Mouse (Mus musculus) right cerebral cortex, postnatal 36 days (tissue): ENCODE results near the gene Olfr1079.
"Not testable (repeated sequence)": the region's sequence is repeated elsewhere in the genome, so short reads cannot be mapped to it uniquely, and the experiment has no call there.

Experiments used
- DNase-seq, 2 experiments: peaks; one replicate each; pipeline ENCODE4 v3.0.0; 2022; ENCODE audit warnings: low spot score in 2 of 2, mixed read lengths in 1 of 2

Gene Olfr1079

DNA sequence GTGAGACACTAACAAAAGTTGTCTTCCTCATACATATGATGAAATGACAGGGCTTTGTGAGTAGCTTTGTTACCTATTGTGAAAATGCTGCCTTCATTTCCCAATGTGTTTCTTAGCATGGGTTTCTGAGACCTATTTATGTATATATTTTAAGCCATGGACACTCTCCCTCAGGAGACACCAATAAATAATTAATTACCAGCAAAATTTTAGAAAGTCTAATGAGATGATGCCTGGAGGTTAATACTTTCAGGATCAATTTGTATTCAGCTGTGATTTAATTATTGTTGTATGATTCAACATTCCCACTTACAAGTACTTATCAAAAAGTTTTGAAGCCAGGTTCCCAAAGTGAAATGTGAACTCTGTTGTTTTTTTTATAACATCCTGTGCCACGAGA, at the start of gene Olfr1079:
Gene Olfr1079, minus strand, starts transcription at position 101 of the 400 bp plus-strand sequence.
- DNase-seq = no peak

- DNase-seq = not testable (repeated sequence)
Observed at GRCm38 (mm10) chr2:86558135-86558534, 15.9 kb upstream of the Olfr1079 start, which contains the start of gene Olfr1080. Gene Olfr1080, minus strand, starts transcription at chr2:86558235.

GRCm38 (mm10) chr2:86530991-86531390, 11.3 kb downstream of the Olfr1079 start:
- DNase-seq = no peak

DNA sequence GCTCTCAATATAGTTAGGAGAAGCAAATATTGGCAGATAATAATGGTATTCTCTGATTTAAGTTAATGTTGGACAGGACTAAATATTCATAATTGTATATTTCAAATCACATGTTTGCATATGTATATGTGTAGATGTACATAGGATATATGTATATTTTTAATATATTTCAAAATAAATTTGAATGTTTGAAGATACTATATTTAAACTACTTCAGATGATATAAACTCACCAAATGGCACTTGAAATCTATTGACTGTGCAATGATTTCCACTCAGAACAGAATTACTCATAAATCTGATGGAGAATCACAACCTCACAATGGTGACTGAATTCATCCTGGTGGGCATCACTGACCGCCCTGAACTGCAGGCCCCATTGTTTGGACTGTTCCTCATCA, 34.1 kb downstream of the Olfr1079 start, which contains the start of gene Olfr1076:
Gene Olfr1076, plus strand, starts transcription at position 301 of the 400 bp plus-strand sequence.
- DNase-seq = no peak

DNA sequence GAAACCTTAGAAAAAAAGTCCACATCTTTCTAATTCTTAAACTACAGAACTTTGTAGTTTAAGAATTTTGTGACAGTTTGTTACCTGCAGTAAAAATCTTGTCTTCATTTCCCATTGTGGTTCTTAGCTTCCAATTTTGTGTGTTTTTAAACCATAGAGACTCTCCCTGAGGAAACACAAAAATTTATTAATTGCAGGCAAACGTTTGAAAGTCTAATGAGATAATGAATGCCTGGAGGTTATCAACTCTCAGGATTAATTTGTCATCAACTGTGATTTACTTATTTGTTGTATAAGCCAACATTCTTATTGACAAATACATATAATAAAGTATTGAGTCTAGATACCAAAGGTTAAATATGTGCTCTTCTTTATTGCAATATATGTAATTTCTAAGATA, 55.0 kb downstream of the Olfr1079 start, which contains the start of gene Olfr228:
Gene Olfr228, minus strand, starts transcription at position 101 of the 400 bp plus-strand sequence.
- DNase-seq = no peak
